Mouse (Mus musculus): Measurements from ENCODE around the gene Ppp1r13b.
A peak's percentile ranks its signal among the peaks of the same experiment; 100 is the strongest.
"Not testable (repeated sequence)": the region's sequence is repeated elsewhere in the genome, so short reads cannot be mapped to it uniquely, and the experiment has no call there.

The Ppp1r13b gene

GRCm38 (mm10) chr12:111907970-111908681, at the start of gene Ppp1r13b:
Ppp1r13b (minus strand) TSS chr12:111908110.
- no peak for DNase-seq (ENCODE audit: extremely low read depth, low read depth)

- no peak for DNase-seq (ENCODE audit: extremely low read depth, low read depth)
These were observed 48.3 kb upstream of the Ppp1r13b start for GRCm38 (mm10) chr12:111956173-111956572.

GRCm38 (mm10) chr12:111951701-111952100, 43.8 kb upstream of the Ppp1r13b start:
- DNase-seq (ENCODE audit: extremely low read depth, low read depth) = no peak

- DNase-seq (ENCODE audit: extremely low read depth, low read depth) = no peak
These were observed 42.6 kb upstream of the Ppp1r13b start for GRCm38 (mm10) chr12:111950486-111950885.

- DNase-seq (ENCODE audit: extremely low read depth, low read depth) = peak; percentile 82
These were observed 38.8 kb upstream of the Ppp1r13b start for GRCm38 (mm10) chr12:111946716-111947115.

- not testable (repeated sequence) for DNase-seq (ENCODE audit: extremely low read depth, low read depth)
These were observed 38.1 kb upstream of the Ppp1r13b start for GRCm38 (mm10) chr12:111945765-111946655.

- peak; percentile 68 for DNase-seq (ENCODE audit: extremely low read depth, low read depth)
These were observed 37.2 kb upstream of the Ppp1r13b start for GRCm38 (mm10) chr12:111945115-111945514.

- not testable (repeated sequence) for DNase-seq (ENCODE audit: extremely low read depth, low read depth)
These were observed 36.4 kb upstream of the Ppp1r13b start for GRCm38 (mm10) chr12:111944065-111944987.

GRCm38 (mm10) chr12:111943421-111944064, 35.6 kb upstream of the Ppp1r13b start:
- no peak for DNase-seq (ENCODE audit: extremely low read depth, low read depth)

- no peak for DNase-seq (ENCODE audit: extremely low read depth, low read depth)
These were observed 30.8 kb upstream of the Ppp1r13b start for GRCm38 (mm10) chr12:111938623-111939177.

- no peak for DNase-seq (ENCODE audit: extremely low read depth, low read depth)
These were observed 29.0 kb upstream of the Ppp1r13b start for GRCm38 (mm10) chr12:111936706-111937550.

- DNase-seq (ENCODE audit: extremely low read depth, low read depth) = no peak
These were observed 26.1 kb upstream of the Ppp1r13b start for GRCm38 (mm10) chr12:111933971-111934370.

- no peak for DNase-seq (ENCODE audit: extremely low read depth, low read depth)
These were observed 25.3 kb upstream of the Ppp1r13b start for GRCm38 (mm10) chr12:111933032-111933704.

- no peak for DNase-seq (ENCODE audit: extremely low read depth, low read depth)
These were observed 24.6 kb upstream of the Ppp1r13b start for GRCm38 (mm10) chr12:111932513-111932912.

GRCm38 (mm10) chr12:111931411-111932025, 23.6 kb upstream of the Ppp1r13b start:
- no peak for DNase-seq (ENCODE audit: extremely low read depth, low read depth)

- no peak for DNase-seq (ENCODE audit: extremely low read depth, low read depth)
These were observed 20.6 kb upstream of the Ppp1r13b start for GRCm38 (mm10) chr12:111928411-111928966.

GRCm38 (mm10) chr12:111927338-111927737, 19.4 kb upstream of the Ppp1r13b start:
- DNase-seq (ENCODE audit: extremely low read depth, low read depth) = no peak

GRCm38 (mm10) chr12:111923117-111923516, 15.2 kb upstream of the Ppp1r13b start:
- DNase-seq (ENCODE audit: extremely low read depth, low read depth) = no peak

Data from MEL-GATA-1-ER (cell line).